Mouse (Mus musculus) adrenal gland, adult 2 months (tissue): ENCODE data around the gene Vstm2a. TPM values are rescaled to one million over a fixed set of nuclear protein-coding genes. Genes with fewer than 3 reads are reported as not detected.

Experiments
- DNase-seq: peaks from one replicate; pipeline ENCODE4 v3.0.0; 2021
- polyA plus RNA-seq: library from polyadenylated mRNA; depleted of rRNA; stranded (reverse); fragments of >200 nt; gene quantifications from 2 replicates; pipeline ENCODE4 v1.2.3, GENCODE M21; 2012
- total RNA-seq, 2 experiments: library from RNA; stranded (reverse); gene quantifications; 2 replicates each; pipeline ENCODE4 v1.2.3; 2021

Vstm2a gene
- total and polyA plus RNA-seq, 3 experiments = 0.14 to 0.63 TPM; not detected in 1

GRCm38 (mm10) chr11:16439548-16440251 lies 182.2 kb downstream of the Vstm2a start:
- DNase-seq = no peak
